Mouse (Mus musculus) thymus, adult 2 months (tissue): Measurements from ENCODE around the gene 9530077C05Rik.

Source experiments
- CTCF ChIP-seq: fragments of 200-500 bp; IDR thresholded peaks from 2 replicates; pipeline ENCODE4 v1.5.1; 2012; ENCODE audit warnings: mild to moderate bottlenecking, control low read depth, low read length, moderate library complexity, borderline replicate concordance; ENCODE audit not compliant: control insufficient read depth, poor library complexity, insufficient read depth; ENCODE audit errors: extremely low read depth
- POLR2A ChIP-seq: fragments of 200-500 bp; IDR thresholded peaks from 2 replicates; pipeline ENCODE4 v1.6.1; 2012; ENCODE audit warnings: mild to moderate bottlenecking, low read length, control low read depth, moderate library complexity; ENCODE audit not compliant: control insufficient read depth, poor library complexity, insufficient read depth; ENCODE audit errors: extremely low read depth

GRCm38 (mm10) chr9:22484562-22485308 is 73.4 kb downstream of the 9530077C05Rik start:
- TF ChIP-seq POLR2A = no peak
- no peak for TF ChIP-seq CTCF
